Mouse (Mus musculus): ENCODE results near the gene Sbf2. TPM values are rescaled to one million over a fixed set of nuclear protein-coding genes. Genes with fewer than 3 reads are reported as not detected.

Sbf2 gene
- total RNA-seq, 2 experiments from 2014 or later = 141 to 177 TPM

DNA sequence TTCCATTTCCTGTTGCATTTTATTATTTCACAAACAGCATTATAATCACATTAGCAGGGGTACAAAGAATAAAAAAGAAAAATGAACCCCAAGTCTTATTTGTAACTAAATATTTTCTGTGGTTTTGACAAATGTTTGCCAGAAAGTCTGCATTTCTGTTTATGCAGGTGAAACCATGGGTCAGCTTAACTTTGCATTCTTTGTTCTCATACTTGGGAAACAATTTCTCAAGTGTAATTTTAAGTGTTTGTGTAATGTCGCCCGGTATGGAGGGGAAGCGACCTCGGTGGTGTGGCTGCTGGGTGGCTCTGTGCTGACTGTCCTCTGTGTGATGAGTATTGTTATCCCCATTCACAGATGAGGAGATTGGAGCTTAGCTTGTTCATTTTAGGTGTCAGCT, 352.9 kb downstream of the Sbf2 start:
- DNase-seq = no peak
- intact Hi-C loops (cut with DNase I) = loop anchor here (5.0 kb wide), 1 partner anchor 40 kb away; the partner anchor contains the start of gene Swap70

DNA sequence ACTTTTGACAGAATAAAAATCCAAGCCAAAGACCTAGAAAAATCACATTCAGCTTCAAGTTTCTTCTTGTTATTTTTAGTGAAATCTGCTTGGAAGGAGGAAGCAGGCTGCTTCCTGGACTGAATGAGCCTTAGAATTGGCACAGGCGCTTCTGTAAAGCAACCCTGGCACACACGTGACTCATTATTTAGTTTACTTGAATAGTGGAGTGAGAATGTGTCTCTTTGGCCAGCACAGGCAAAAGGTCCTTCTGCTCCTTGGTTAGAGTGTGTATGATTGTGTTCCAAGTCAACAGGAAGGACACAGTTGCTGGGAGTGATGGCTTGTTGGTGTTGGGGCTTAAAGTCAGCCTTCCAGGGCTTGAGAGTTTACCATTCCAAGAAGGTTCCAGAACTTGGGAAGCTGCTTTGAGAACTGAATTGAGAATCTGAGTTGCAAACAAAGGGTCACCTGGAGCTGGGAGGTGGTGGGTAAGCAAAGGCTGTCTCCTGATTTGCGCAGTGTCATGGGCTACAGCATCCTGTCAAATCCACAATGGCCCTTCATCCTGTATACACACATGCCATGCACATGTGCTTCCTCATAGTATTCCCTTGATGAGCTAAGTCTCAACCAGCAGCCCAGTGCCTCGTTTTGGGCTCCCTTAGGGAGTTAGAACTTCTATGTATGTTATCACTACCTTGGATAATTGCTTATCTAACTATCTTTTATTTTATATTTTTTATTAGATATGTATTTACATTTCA, 354.6 kb downstream of the Sbf2 start:
- no peak for DNase-seq
- intact Hi-C loops (cut with DNase I) = loop anchor here (5.0 kb wide), 1 partner anchor 38 kb away; the partner anchor contains the start of gene Swap70

DNA sequence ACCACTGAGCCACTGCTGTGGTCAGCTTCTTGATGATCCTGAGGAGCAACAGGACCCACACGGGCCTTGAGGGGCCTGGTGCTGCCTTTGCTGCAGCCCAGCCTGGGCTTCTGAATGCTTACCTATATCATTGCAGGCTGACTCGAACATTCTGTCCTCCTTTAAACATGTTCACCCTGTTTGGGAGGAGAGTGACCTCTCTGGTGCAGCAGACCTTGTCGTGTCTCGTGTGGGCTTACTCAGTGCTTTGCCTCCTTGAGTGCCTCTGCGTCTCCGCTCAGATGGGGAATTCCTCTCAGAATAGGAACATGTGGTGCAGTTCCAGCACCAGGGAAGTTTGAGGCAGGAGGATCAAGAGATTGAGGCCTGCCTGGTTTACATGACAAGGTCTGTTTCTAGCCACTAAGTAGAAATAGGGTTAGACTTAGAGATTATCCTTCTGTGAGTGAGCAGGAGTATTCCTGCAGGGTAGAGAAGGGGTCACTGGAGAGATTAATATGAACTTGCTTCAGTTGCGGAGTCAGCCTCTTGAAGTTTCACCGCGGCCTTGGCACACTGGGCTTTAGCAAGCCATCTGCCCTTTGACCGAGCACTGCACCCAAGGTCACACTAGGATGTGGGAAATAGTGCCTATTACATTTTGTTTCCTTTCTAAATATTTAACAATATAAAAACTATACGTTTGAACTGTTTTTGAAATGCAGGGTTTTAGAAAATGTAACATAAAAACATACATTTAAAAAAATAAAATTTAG, 356.3 kb downstream of the Sbf2 start:
- DNase-seq = no peak
- intact Hi-C loops (cut with DNase I) = no loop called here

Other genes starting within 250 kb of the Sbf2 start
- 1 to 10 TPM; 2.3 to 2.6 TPM for gene Adm, start 12.7 kb upstream of the Sbf2 start, total RNA-seq (2021)
- 10 to 100 TPM; 18.5 to 19.5 TPM for gene Ampd3, start 153.3 kb upstream of the Sbf2 start, total RNA-seq (2021)
- gene Rnf141, start 229.5 kb upstream of the Sbf2 start, total RNA-seq (2021) = 10 to 100 TPM; 85.2 to 93.9 TPM
- gene Lyve1, start 248.3 kb upstream of the Sbf2 start, total RNA-seq (2021) = 1 to 10 TPM; 4.0 to 5.1 TPM

Measured in left cerebral cortex, postnatal 4 days (tissue).